Mouse (Mus musculus): ENCODE measurements around the gene Rimbp2. TPM values are rescaled to one million over a fixed set of nuclear protein-coding genes. Genes with fewer than 3 reads are reported as not detected.

Gene Rimbp2
- not detected for polyA plus RNA-seq (2015; fragmentation: Illumina TruSeq; extraction: RNeasy Lipid Tissue Mini Kit (QIAGEN cat#74804); ENCODE audit: insufficient read depth, low replicate concordance)

DNA sequence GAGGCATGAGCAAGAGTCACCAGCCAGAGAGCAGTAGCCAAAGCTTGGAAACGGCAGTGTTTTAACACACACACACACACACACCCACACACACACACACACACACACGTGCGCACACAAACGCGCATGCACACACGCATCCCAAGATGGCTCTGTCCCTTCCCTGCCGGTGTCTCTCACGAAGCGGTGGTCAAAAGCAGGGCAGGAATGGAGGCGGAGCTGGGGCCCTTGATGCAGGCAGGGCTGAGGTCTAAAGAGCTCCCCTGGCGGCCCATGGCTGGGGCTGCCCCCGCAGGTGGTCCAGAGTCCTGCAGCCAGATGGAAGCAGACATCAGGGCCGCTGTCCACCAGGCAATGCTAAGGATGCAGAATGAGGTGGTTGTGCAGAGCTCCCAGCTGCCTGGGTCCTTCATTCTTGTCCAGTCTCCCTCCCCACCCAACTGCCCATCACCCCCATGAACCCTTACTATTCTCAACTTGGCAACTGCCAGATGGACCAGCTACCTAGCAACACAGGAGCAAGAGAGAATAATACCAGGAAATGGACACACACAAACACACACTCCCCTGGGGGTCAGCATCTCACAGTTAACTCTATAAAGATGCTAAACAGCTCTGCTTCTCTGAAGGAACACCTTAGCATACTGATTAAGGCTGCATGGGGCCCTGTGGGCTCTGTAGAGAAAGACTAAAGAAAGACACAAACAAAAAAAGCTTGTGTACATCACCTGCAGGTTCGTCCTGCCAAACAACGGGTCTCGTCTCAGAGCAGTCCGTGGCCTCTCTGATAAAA lies at the start of gene Rimbp2:
Rimbp2 (minus strand) TSS at position 209 of the 793 bp plus-strand sequence.

Other genes starting within 250 kb of the Rimbp2 start
- 39.8 TPM for gene Stx2, start 55.1 kb upstream of the Rimbp2 start, polyA plus RNA-seq (2015; fragmentation: Illumina TruSeq; extraction: RNeasy Lipid Tissue Mini Kit (QIAGEN cat#74804); ENCODE audit: insufficient read depth, low replicate concordance)
- gene Ran, start 66.6 kb upstream of the Rimbp2 start, polyA plus RNA-seq (2015; fragmentation: Illumina TruSeq; extraction: RNeasy Lipid Tissue Mini Kit (QIAGEN cat#74804); ENCODE audit: insufficient read depth, low replicate concordance), result 152 TPM
- gene Adgrd1, start 143.3 kb upstream of the Rimbp2 start, polyA plus RNA-seq (2015; fragmentation: Illumina TruSeq; extraction: RNeasy Lipid Tissue Mini Kit (QIAGEN cat#74804); ENCODE audit: insufficient read depth, low replicate concordance), result 0.84 TPM

Measured in spleen, adult 10 weeks (tissue).